Mouse (Mus musculus) lung, postnatal 4 days (tissue): ENCODE measurements at regions not wholly inside any gene's neighbourhood (a gene's known extent, or its start where the extent isn't known, plus 50 kb on each side); places are given as distances from the start of the nearest gene placed in this dataset.

Experiments used
- DNase-seq, 2 experiments: peaks; one replicate each; pipeline ENCODE4 v3.0.0; 2021

DNA sequence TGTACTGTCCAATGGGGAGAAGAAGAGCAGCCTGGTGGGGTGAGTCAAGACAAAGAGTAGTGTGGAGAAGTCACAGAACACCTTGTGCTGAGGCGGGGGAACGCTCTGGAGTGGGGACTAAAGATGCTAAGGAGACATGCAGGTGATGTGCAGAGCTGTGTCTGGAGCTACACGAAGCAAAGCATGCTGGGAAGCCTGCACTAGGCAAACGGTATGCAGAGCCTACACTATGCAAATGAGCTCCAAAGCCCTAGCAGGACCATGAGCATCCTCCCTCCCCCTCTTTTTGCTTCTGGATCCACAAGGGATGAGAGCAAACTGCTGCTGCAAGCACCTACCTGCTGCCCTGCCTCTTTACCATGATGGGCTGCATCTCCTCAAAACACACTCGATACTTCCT lies 73.1 kb upstream of the Zc3h12a start:
- DNase-seq, result no peak

DNA sequence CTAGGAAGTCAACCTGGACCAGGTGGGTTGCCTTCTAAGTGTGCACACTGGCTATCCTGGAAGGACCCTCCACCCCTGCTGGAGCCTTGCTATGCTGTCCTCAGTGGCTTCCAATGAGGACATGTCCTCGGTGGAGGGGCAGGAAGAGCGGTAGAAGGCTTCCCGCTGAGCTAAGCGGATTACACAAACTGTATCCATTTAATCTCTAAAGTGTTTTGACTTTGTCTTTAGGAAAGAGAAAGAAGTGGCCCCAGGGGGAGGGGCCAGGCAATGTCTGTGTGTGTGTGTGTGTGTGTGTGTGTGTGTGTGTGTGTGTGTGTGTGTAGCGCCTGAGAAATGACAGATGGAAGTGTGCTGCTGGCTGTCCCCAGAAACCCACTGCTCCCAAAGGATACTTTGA lies 71.6 kb upstream of the Zc3h12a start:
- no peak for DNase-seq

DNA sequence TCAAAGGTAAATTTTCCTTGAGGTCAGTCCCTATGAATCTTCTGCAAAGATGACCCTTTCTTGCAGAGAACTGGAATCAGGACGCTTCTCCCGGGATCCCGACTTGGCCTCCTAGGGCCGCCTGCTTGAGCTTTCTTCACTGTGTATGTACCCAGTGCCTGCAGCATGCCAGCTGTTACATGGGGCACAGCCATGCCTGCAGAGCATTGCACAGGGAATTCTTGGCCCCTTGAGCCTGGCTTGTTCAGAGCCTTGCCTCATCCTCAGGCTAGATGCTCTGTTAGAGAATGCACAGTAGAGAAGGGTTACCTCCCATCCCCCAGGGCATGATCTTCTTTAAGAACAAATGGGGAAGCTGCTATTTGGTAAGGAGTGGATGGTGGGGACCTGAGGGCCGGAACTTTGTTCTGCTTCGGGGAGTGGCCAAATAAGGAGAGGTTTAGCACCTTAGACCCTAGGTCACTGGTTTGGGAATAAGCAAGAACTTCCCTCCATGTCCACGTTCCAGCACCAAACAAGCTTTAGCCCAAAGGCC lies 68.3 kb upstream of the Zc3h12a start:
- no peak for DNase-seq

DNA sequence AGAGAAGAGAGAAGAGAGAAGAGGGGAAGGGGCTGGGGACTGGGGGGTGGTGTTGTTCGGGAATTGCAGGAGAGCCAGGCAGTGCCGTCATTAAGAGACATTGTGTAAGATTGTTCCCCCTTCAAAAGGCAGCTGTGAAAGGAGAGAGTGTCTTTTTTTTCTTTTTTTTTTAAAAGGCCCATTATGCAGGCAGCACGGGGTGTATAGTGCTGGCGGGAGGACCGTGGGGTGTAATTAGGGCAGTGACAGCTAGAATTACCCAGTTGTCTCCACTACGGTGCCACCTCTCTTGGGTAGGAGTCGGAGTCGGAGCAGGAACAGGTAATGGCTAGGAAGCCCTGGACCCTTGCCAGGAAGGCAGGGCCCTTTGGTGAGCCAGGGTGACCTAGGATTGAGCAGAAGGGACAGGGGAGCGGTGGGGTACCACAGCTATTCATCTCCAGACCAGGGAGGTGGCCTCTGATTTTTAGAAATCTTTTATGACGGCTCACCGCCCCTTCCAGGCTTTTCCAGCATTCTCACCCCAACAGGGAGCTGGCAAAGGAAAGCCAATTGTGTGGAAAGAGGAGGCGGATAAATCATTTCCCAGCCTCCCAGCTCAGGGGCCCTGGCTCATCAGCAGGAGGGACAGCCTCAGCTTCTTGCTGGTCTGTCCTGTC lies 67.2 kb upstream of the Zc3h12a start:
- DNase-seq, result no peak

DNA sequence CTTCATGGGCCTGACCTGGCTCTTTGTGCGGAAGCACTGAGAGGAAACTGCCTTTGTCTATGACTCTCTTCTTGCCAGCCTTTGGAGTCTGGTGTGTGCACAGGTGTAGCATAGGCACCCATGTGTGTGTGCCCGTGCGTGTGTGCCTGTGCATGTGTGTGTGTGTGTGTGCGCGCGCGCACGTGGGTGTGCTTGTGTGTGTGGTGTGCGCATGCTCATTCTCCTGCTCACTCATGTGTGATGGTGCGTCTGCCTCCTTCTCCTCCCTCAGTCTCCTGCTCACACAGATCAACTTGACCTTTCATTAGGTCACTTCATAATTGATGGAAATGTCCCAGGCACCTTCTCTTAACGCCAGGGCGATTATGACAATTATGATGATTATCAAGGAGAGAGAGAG lies 66.7 kb upstream of the Zc3h12a start:
- no peak for DNase-seq

DNA sequence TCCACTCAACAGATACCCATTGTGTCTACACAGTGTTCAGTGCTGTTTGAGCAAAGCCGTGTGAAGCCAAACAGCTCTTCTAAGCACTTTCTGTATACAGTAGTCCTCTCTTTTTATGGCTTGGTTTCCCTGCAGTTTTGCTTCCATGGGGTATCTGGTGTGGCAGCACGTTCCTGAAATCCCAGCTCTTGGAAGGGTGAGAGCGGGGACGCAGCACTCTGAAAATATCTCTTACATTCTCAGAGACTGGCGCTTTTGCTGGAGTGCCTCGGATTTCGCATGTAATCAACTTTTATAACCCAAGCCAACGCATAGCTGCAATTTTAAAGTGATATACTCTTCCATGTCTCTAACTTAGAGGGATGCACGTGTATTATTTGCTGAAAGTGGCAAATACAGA lies 64.0 kb upstream of the Zc3h12a start:
- DNase-seq, result no peak

DNA sequence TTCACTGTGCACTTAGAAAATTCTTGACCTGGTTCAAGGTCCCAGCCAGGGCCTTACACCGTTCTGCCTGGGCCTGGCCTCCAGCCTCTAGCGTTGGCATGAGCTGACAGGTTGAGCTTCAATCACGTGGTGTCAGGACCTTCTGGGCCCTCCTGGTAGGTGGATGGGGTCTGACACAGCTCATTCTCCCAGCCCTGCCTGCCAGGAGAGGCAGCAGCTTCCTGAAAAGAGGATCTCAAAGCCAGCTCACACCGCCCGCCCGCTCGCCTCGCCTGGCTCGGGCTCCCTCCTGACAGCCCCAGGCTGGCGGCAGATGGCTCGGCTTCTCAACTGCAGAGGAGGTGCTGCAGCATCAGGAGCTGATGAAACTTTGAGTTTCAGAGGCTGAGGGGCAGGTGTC lies 63.4 kb upstream of the Zc3h12a start:
- no peak for DNase-seq

DNA sequence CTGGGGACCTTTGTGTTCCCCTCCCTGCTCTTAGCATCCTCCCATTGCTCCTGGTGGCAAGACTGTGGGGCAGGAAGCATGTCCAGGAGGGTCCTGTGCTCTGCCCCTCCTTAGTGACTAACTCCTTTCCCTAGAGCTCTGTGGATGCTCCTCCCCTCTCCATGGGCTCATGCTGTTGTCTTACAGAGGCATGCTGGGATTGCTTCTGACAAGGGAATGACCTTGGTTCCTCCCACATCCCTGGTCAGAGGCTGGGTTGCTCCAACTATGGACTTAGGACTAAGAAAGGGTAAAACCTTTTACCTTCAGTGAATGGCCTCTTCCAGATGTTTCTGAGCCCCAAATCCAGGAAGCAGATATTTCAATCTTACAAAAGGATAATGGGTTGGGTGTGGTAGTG lies 62.3 kb upstream of the Zc3h12a start:
- DNase-seq, result no peak

DNA sequence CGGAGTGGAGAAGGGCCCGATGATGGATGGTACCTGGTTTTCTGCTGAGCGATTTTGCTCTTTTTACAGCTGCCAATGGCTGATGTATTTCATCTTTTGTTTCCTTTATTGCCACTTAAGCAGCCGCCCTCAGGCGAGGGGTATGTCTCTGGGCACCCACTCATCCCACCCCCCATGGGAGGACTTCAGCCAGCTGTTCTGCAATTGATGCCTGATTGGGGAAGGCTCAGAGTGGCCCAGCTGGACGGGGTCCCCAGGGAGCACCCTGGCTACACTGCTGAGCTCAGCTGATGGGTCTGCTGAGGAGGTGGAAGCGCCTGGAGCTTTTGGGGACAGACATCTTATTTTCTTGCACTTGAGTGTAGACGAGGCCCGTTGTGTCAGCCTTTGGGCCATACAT lies 58.6 kb upstream of the Zc3h12a start:
- no peak for DNase-seq

DNA sequence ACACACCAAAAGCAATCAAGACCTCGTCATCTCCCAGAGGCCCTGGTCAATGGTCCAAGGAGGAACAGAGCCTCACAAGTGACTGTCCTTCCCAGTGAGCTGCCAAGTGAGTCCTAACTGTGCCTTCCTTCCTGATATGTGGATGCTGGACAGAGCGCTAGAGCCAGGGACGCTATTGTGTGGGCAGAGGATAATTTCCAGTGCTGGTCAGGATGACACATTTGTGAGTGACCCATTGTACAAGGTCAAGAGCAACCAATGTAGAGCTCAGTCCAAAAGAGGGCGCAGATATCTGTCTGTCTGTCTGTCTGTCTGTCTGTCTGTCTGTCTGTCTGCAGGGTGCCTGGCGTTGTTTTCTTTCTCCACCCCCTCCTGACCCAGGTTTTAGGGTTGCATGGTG lies 57.4 kb upstream of the Zc3h12a start:
- DNase-seq, result no peak

DNA sequence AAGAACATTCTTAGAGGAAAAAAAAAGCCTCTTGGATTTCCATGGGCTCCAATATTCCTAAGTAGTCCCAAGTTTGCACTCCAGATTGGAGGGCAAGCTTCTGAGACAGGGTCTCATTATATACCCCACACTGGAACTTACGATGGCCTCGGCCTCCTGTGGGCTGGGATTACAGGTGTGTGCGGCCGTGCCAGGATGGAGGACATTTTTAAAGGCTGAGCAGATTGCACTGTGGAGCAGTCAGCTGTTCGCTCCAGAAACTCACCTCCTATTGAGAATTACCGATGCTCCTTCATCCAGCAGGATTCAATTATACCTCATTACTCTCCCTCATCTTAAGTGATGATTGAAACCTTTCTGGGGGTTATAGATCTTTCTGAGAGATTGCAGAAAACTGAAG lies 53.3 kb upstream of the Zc3h12a start:
- no peak for DNase-seq

DNA sequence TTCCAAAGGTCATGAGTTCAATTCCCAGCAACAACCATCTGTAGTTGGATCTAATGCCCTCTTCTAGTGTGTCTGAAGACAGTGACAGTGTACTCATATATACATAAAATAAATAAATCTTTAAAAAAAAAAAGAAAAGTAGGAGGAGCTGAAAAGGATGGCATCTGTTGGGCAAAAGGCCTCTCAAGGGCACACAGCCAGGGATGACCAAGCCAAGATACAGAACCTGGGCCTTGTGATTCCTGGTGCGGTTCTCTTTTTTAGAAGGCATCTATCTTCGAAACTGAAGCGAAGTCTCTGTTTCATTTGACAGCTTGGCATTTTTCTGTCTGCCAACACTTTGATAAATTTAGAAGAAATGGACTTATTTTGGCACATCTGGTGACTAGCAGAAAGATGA lies 50.9 kb upstream of the Zc3h12a start:
- no peak for DNase-seq

DNA sequence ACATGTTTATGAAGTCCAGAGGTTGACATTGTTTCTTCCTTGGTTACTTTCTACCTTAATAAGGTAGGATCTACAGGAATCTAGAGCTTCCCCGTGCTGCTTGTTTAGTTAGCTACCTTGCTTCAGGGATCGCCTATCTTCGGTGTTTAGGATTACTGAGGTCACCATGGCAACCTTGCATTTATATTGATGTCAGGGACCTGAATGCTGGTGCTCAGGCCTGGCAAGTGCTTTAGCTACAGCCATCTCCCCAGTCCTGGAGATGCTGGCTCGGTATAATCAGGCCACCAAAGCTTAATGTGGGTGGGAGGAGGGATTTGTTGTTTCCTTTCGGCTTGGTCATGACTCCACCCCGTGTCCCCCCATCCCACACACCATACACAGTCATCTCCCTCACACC lies 50.0 kb upstream of the Zc3h12a start:
- DNase-seq, result no peak
